Mouse (Mus musculus): ENCODE results near the gene Snapc4.

- TF ChIP-seq CTCF (IDR thresholded peaks at IDR 0.05; ENCODE audit: low read depth): no peak
- no peak for TF ChIP-seq EP300 (optimal IDR thresholded peaks at IDR 0.05)
Observed at GRCm38 (mm10) chr2:26329402-26329801, 51.1 kb downstream of the Snapc4 start.
